Comparison of ENCODE assay signal across 8 mouse cellular contexts in genomic region chr2:92645282-92646037, GRCm38 (mm10). TPM values are rescaled to one million over a fixed set of nuclear protein-coding genes. Genes with fewer than 3 reads are reported as not detected.
DNase-seq lines count a peak whose midpoint lies in the region; ATAC-seq lines count a peak whose summit lies in the region.

No protein-coding gene starts in this region.

- no peaks in the 10 kb centered on the region for H3K36me3 ChIP-seq in liver, embryonic 12.5 days
- H3K36me3 ChIP-seq in hindbrain, embryonic 15.5 days, result no peaks in the 10 kb centered on the region

- WGBS in liver, embryonic 12.5 days (ENCODE audit: insufficient replicate concordance), result 58% methylated on average over 7 of the region's 7 CpGs
- 49% methylated on average over 7 of the region's 7 CpGs for WGBS in hindbrain, embryonic 15.5 days

- H3K27me3 ChIP-seq in liver, embryonic 12.5 days (replicated peaks), result 0 out of 2 replicates have a peak, but pooled peaks cover 3% of the 10 kb centered on the region
- H3K27me3 ChIP-seq in hindbrain, embryonic 15.5 days, result no peaks in the 10 kb centered on the region

- DNase-seq in liver, result peak; percentile 36
- DNase-seq in forelimb bud, embryonic 11.5 days (ENCODE audit: low read depth, low spot score), result peak; percentile 8
- DNase-seq in lung, adult 18-20 months, result peak; percentile 30 to 43
- no peak for DNase-seq in thymus, postnatal 10 days (ENCODE audit: low spot score in 2 of 2)
- DNase-seq in left cerebral cortex, adult 18-20 months (ENCODE audit: low spot score in 2 of 2), result no peak
- no peak for DNase-seq in right cerebral cortex, adult 2 months (ENCODE audit: low spot score in 2 of 2)

- no peak overlapping the region for H3K9ac ChIP-seq in liver, embryonic 12.5 days
- no peak overlapping the region for H3K9ac ChIP-seq in hindbrain, embryonic 15.5 days

- no peak for ATAC-seq in liver, embryonic 12.5 days
- ATAC-seq in hindbrain, embryonic 15.5 days (ENCODE audit: low FRiP score, low read depth), result 0 out of 2 replicates have a peak, but pooled peaks have one; percentile 28

- H3K4me1 ChIP-seq in liver, embryonic 12.5 days, result peaks cover 32% of the 10 kb centered on the region
- peaks cover 15% of the 10 kb centered on the region for H3K4me1 ChIP-seq in hindbrain, embryonic 15.5 days (replicated peaks)

- no peak overlapping the region for H3K4me2 ChIP-seq in liver, embryonic 12.5 days
- no peak overlapping the region for H3K4me2 ChIP-seq in hindbrain, embryonic 15.5 days

- no peak overlapping the region for H3K27ac ChIP-seq in liver, embryonic 12.5 days
- H3K27ac ChIP-seq in hindbrain, embryonic 15.5 days (replicated peaks), result peak overlapping the region; percentile 32

- no peaks in the 10 kb centered on the region for H3K9me3 ChIP-seq in liver, embryonic 12.5 days (replicated peaks)
- no peaks in the 10 kb centered on the region for H3K9me3 ChIP-seq in hindbrain, embryonic 15.5 days

- no peak overlapping the region for H3K4me3 ChIP-seq in liver, embryonic 12.5 days
- no peak overlapping the region for H3K4me3 ChIP-seq in hindbrain, embryonic 15.5 days

RNA-seq across cellular contexts. Expression of gene Chst1, which starts 46.0 kb away (rescaled TPM):
- 0.56 and 0.59 TPM in 2 replicates for polyA plus RNA-seq in liver, embryonic 12.5 days (2016; fragmentation: Nextera tagmentation; extraction: Ambion mirVana)
- 29.3 and 31.3 TPM in 2 replicates for polyA plus RNA-seq in hindbrain, embryonic 15.5 days (2015; fragmentation: Nextera tagmentation; extraction: Ambion mirVana)
- total RNA-seq in left cerebral cortex, adult 18-20 months (2021), result 100 to 1,000 TPM; 257 to 267 TPM

Comparison
In these comparisons a context has a peak if more than half of its experiments do, and no peak if none do; other contexts are left out.
1. DNase-seq: peak in liver (single experiment), forelimb bud, embryonic 11.5 days (single experiment) and lung, adult 18-20 months (2 of 2); none in thymus, postnatal 10 days (0 of 2), left cerebral cortex, adult 18-20 months (0 of 2) and right cerebral cortex, adult 2 months (0 of 2).
2. RNA of gene Chst1, which starts 46.0 kb away (polyA plus RNA-seq): 29.3 to 31.3 TPM in hindbrain, embryonic 15.5 days; 0.56 to 0.59 TPM in liver, embryonic 12.5 days; every median in the first group is over 10 times any median in the second.